Mouse (Mus musculus): ENCODE measurements around the gene Zdhhc13.

The Zdhhc13 gene

GRCm38 (mm10) chr7:48876526-48876925 lies 87.7 kb downstream of the Zdhhc13 start:
- DNase-seq (ENCODE audit: extremely low read depth, insufficient read length, low spot score) = peak; percentile 26

Measured in 3134 (cell line).